ENCODE assay signal across 22 mouse cellular contexts in the genomic region with DNA sequence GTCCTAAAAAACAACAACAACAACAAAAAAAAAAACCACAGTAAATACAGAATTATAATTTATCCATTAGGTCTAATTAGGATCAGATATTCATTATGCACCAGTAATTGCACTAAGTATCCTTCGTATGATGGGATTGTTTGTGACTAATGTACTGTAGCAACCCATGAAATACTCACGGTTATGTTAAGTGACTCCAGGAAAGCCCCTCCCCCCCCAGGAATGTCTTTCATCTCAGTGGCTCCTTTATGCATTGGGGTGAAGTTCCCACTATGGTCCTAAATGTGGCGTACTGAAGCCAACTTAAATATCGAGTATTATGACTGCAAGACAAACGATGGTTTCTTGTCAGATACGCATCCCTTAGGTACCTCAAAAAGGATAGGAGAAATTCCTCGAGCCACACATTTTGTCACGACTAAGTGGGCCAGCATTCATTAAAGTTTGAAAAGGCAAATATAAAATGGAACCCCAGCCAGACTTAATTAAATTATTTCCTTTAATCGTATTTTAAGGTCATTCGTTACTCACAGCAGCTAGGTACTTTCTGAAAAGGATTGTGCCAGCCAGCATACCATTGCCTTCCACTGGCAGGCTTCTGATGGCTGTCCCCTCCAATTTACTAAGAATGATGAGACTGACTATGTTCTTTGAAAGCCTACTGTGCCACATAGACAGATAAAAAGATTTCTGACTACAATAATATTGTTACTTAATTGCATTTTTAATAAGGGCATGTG.
DNase-seq lines count a peak whose midpoint lies in the region; ATAC-seq and TF ChIP-seq lines count a peak whose summit lies in the region.
"Had no signal": no experiment of that assay in that cellular context is flagged by ENCODE, and none has a peak within 500 bp of the region (broad histone marks: within the 10 kb centered on the region; RNA-seq: fewer than 3 reads in every experiment).

No protein-coding gene starts in this region.

- H3K9ac ChIP-seq in kidney, embryonic 16.5 days (replicated peaks; ENCODE audit: low read length): no peak overlapping the region
- H3K9ac ChIP-seq: embryonic facial prominence, embryonic 13.5 days; hindbrain, embryonic 13.5 days; limb, embryonic 12.5 days; liver, embryonic 14.5 days had no signal

- no peaks in the 10 kb centered on the region; the same call in 1 of the 2 replicates for H3K27me3 ChIP-seq in kidney, embryonic 16.5 days (ENCODE audit: insufficient read depth, low read length)
- no peaks in the 10 kb centered on the region; the same call in 1 of the 2 replicates for H3K27me3 ChIP-seq in kidney, adult 2 months (replicated peaks; ENCODE audit: control insufficient read depth, insufficient read depth, low read length)
- H3K27me3 ChIP-seq: embryonic facial prominence, embryonic 13.5 days; hindbrain, embryonic 13.5 days; limb, embryonic 12.5 days; megakaryocyte, embryonic 14.5 days had no signal

- peak; percentile 47 for DNase-seq in embryo, embryonic 10.5 days (ENCODE audit: low spot score)
- DNase-seq in embryo, embryonic 10 days (ENCODE audit: low spot score): no peak
- DNase-seq in kidney, adult 2 months: no peak
- DNase-seq in brain, embryonic 14.5 days (ENCODE audit: low read depth): peak; percentile 82
- peak; percentile 43 for DNase-seq in forelimb bud, embryonic 11.5 days (ENCODE audit: low read depth, low spot score)
- DNase-seq in gastrocnemius, postnatal 10 days: no peak
- DNase-seq in cerebellum, adult 8-10 months: no peak
- DNase-seq: adrenal gland, adult 2 months; cerebellum, postnatal 14 days; gastrocnemius, adult 2 months; kidney, postnatal 10 days; lung, postnatal 10 days; thymus, postnatal 4 days had no signal

- H3K4me1 ChIP-seq in kidney, embryonic 16.5 days (ENCODE audit: insufficient read depth, low read length): peaks cover 2% of the 10 kb centered on the region; the same call in 1 of the 2 replicates
- no peaks in the 10 kb centered on the region; the same call in 1 of the 2 replicates for H3K4me1 ChIP-seq in kidney, adult 2 months (ENCODE audit: control insufficient read depth, insufficient read depth, low read length)
- H3K4me1 ChIP-seq: megakaryocyte, embryonic 14.5 days had no signal

- H3K4me2 ChIP-seq in kidney, embryonic 16.5 days (replicated peaks; ENCODE audit: low read depth, low read length): 0 out of 2 replicates have a peak overlapping the region, but pooled peaks have one; percentile 3
- H3K4me2 ChIP-seq: embryonic facial prominence, embryonic 13.5 days; hindbrain, embryonic 13.5 days; limb, embryonic 12.5 days had no signal

- no peak overlapping the region for H3K4me3 ChIP-seq in kidney, embryonic 16.5 days (ENCODE audit: low read length)
- no peak overlapping the region for H3K4me3 ChIP-seq in kidney, adult 2 months (ENCODE audit: insufficient read depth, low read depth, low read length)
- H3K4me3 ChIP-seq: embryonic facial prominence, embryonic 13.5 days; gastrocnemius, adult 2 months; hindbrain, embryonic 13.5 days; limb, embryonic 12.5 days; megakaryocyte, embryonic 14.5 days had no signal

- no peak for TF ChIP-seq POLR2A in kidney, adult 2 months (IDR thresholded peaks at IDR 0.05; ENCODE audit: low read depth, low read length)
- TF ChIP-seq POLR2A in brain, embryonic 14.5 days (IDR thresholded peaks at IDR 0.05; ENCODE audit: borderline replicate concordance, extremely low read depth, insufficient read depth, insufficient read length, poor library complexity, severe bottlenecking): no peak

- H3K27ac ChIP-seq in kidney, embryonic 16.5 days (ENCODE audit: low read length): no peak overlapping the region
- H3K27ac ChIP-seq in kidney, adult 2 months (ENCODE audit: insufficient read depth, low read depth, low read length): no peak overlapping the region
- H3K27ac ChIP-seq: embryonic facial prominence, embryonic 13.5 days; gastrocnemius, adult 2 months; hindbrain, embryonic 13.5 days; limb, embryonic 12.5 days; liver, embryonic 14.5 days had no signal

- WGBS in kidney, embryonic 16.5 days: 55% methylated on average over 10 of the region's 10 CpGs
- whole genome bisulfite sequencing in kidney, adult 2 months: 52% methylated on average over 10 of the region's 10 CpGs

- no peaks in the 10 kb centered on the region for H3K36me3 ChIP-seq in kidney, embryonic 16.5 days (ENCODE audit: insufficient read depth, low read length)
- no peaks in the 10 kb centered on the region for H3K36me3 ChIP-seq in kidney, adult 2 months (ENCODE audit: control insufficient read depth, insufficient read depth, low read length)
- H3K36me3 ChIP-seq: embryonic facial prominence, embryonic 13.5 days; G1E; hindbrain, embryonic 13.5 days; limb, embryonic 12.5 days had no signal

- TF ChIP-seq CTCF in kidney, adult 2 months (conservative IDR thresholded peaks at IDR 0.05; ENCODE audit: insufficient read depth, insufficient read length, low read depth, low read length): no peak
- no peak for TF ChIP-seq CTCF in brain, embryonic 14.5 days (IDR thresholded peaks at IDR 0.05; ENCODE audit: borderline replicate concordance, extremely low read depth, insufficient read depth, insufficient read length)

- peak; percentile 31; the same call in 1 of the 2 replicates for ATAC-seq in kidney, embryonic 16.5 days (ENCODE audit: low FRiP score, low TSS enrichment)
- ATAC-seq: CD4-positive, CD25-positive, alpha-beta regulatory T cell, adult 4 months; intestine, embryonic 16.5 days had no signal

- no peaks in the 10 kb centered on the region for H3K9me3 ChIP-seq in kidney, embryonic 16.5 days (ENCODE audit: low read length)
- H3K9me3 ChIP-seq: embryonic facial prominence, embryonic 13.5 days; G1E; hindbrain, embryonic 13.5 days; limb, embryonic 12.5 days; megakaryocyte, embryonic 14.5 days had no signal

Comparison
In these comparisons a context has a peak if more than half of its experiments do, and no peak if none do; other contexts are left out.
1. DNase-seq: peak in embryo, embryonic 10.5 days (single experiment), brain, embryonic 14.5 days (single experiment) and forelimb bud, embryonic 11.5 days (single experiment); none in embryo, embryonic 10 days (single experiment), kidney, adult 2 months (single experiment), gastrocnemius, postnatal 10 days (single experiment) and cerebellum, adult 8-10 months (single experiment).